Mouse (Mus musculus) gastrocnemius, postnatal 25 days (tissue): ENCODE results near the gene Chil4. TPM values are rescaled to one million over a fixed set of nuclear protein-coding genes. Genes with fewer than 3 reads are reported as not detected.

Source experiments
- DNase-seq: peaks from one replicate; pipeline ENCODE4 v3.0.0; 2022
- total RNA-seq, 2 experiments: library from RNA; stranded (reverse); gene quantifications; 1 replicate in 1 of 2; 2 replicates in 1 of 2; pipeline ENCODE4 v1.2.3; 2021

The Chil4 gene
- total RNA-seq, 2 experiments from 2014 or later, result not detected

DNA sequence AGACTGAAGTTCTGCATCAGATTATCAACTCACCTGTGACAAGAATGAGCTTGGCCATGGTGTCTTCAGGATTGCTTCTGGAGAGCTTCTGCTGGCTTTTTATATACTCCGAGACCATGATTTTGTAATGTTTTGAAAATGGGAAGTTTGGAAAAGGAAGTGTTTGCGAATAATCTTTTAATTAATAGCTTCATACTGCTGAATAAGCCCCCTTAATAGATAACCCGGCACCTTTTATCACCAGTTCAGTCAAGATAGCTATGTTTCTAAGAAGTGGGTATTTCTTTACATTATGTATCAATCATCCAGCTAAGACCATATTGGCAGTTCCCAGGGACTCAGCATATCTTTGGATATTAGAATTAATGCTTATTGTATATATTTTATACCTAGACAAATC is 51.8 kb downstream of the Chil4 start, which contains the start of gene Chil3:
Gene Chil3, minus strand, starts transcription at position 101 of the 400 bp plus-strand sequence.
- no peak for DNase-seq

DNA sequence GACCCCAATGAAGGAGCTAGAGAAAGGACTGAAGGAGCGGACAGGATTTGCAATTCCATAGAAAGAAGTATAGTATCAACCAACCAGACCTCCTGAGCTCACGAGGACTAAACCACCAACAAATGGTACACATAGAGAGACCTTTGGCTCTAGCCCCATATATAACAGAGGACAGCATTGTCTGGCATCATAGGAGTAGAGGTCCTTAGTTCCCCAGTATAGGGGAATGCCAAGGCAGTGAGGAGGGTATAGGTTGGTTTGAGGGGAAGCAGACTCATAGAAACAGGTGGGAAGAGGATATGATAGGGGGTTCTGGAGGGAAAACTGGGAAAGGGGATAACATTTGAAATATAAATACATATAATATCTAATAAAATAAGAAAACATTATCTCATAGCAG is 64.9 kb downstream of the Chil4 start:
- no peak for DNase-seq

Other genes starting within 250 kb of the Chil4 start
- gene Ovgp1, start 245.8 kb downstream of the Chil4 start, total RNA-seq, result under 1 TPM; 0.51 to 0.64 TPM
- gene Pifo, start 204.9 kb downstream of the Chil4 start, total RNA-seq, result not detected
- gene Chil5, start 186.7 kb downstream of the Chil4 start, total RNA-seq, result under 1 TPM in 1 of 2 experiments, not detected in 1; 0.28 TPM
- gene Chia1, start 106.3 kb downstream of the Chil4 start, total RNA-seq, result not detected
- gene Chil3, start 51.9 kb downstream of the Chil4 start, total RNA-seq, result not detected
- gene Chil6, start 186.7 kb upstream of the Chil4 start, total RNA-seq, result not detected